In the genomic region with DNA sequence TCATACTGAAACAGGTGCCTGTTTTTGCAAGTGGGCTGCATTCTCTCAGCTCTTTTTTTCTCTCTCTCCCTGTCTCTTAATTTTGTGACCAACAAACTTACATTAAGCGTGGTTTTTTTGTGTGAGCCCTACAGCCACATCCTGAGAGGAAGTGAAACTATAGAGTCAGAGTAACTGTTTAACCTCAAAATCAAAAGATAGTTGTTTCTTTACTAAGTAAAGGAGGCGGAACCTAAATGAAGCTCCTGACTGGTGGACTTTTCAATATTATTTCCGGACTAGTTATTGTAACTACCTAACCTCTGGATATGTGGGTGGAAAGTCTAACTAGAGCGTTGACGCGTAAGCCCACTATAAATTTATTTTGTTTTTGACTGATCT, we compare ENCODE assay signal across 7 mouse cellular contexts. TPM values are rescaled to one million over a fixed set of nuclear protein-coding genes. Genes with fewer than 3 reads are reported as not detected.
DNase-seq lines count a peak whose midpoint lies in the region; ATAC-seq and TF ChIP-seq lines count a peak whose summit lies in the region.

No protein-coding gene starts in this region.

- H3K27ac ChIP-seq in thymus, adult 2 months (ENCODE audit: control insufficient read depth, insufficient read depth, low read length), result peak overlapping the region; percentile 93; the same call in 1 of the 2 replicates

- no peaks in the 10 kb centered on the region for H3K9me3 ChIP-seq in megakaryocyte, embryonic 14.5 days

- TF ChIP-seq CTCF in thymus, adult 2 months (IDR thresholded peaks at IDR 0.05; ENCODE audit: borderline replicate concordance, control insufficient read depth, extremely low read depth, insufficient read depth, low read length, poor library complexity), result no peak

- no peak for TF ChIP-seq POLR2A in thymus, adult 2 months (IDR thresholded peaks at IDR 0.05; ENCODE audit: control insufficient read depth, extremely low read depth, insufficient read depth, low read length, poor library complexity)

- 2% methylated on average over 6 of the region's 6 CpGs for WGBS in thymus, adult 2 months

- H3K4me3 ChIP-seq in thymus, adult 2 months (ENCODE audit: control insufficient read depth, insufficient read depth, low read length), result no peak overlapping the region
- H3K4me3 ChIP-seq in megakaryocyte, embryonic 14.5 days (replicated peaks), result peak overlapping the region; percentile 98

- peaks cover 6% of the 10 kb centered on the region; the same call in 1 of the 2 replicates for H3K4me1 ChIP-seq in thymus, adult 2 months (replicated peaks; ENCODE audit: control insufficient read depth, insufficient read depth, low read length)
- H3K4me1 ChIP-seq in megakaryocyte, embryonic 14.5 days, result peaks cover 45% of the 10 kb centered on the region

- DNase-seq in thymus, adult 2 months, result no peak
- DNase-seq in thymus, postnatal 36 days, result no peak
- peak; percentile 46 for DNase-seq in thymus, postnatal 25 days
- DNase-seq in right cerebral cortex, postnatal 25 days, result no peak
- DNase-seq in gastrocnemius, postnatal 10 days, result no peak

- H3K36me3 ChIP-seq in thymus, adult 2 months (ENCODE audit: control insufficient read depth, insufficient read depth, low read length), result no peaks in the 10 kb centered on the region
- peaks cover 62% of the 10 kb centered on the region for H3K36me3 ChIP-seq in megakaryocyte, embryonic 14.5 days (replicated peaks; ENCODE audit: low read length)

- no peaks in the 10 kb centered on the region for H3K27me3 ChIP-seq in thymus, adult 2 months (ENCODE audit: control insufficient read depth, insufficient read depth, low read length)
- no peaks in the 10 kb centered on the region for H3K27me3 ChIP-seq in megakaryocyte, embryonic 14.5 days (replicated peaks)

- peak; percentile 57 for ATAC-seq in granulocyte monocyte progenitor cell, adult 5-6 weeks (replicated peaks; ENCODE audit: poor library complexity, severe bottlenecking)

RNA-seq across cellular contexts. Expression of a gene that starts 2.2 kb away (rescaled TPM):
- 151 and 202 TPM in 2 replicates for polyA plus RNA-seq in thymus, adult 2 months (2012; rRNA removed)
- total RNA-seq in granulocyte monocyte progenitor cell, adult 5-6 weeks (2014; fragmentation: Nextera tagmentation), result 8.4 and 15.0 TPM in 2 replicates
- 4.4 and 5.1 TPM in 2 replicates for total RNA-seq in granulocyte monocyte progenitor cell, adult 5-6 weeks (2017)
- polyA plus RNA-seq in megakaryocyte, embryonic 14.5 days (2012; ENCODE audit: insufficient read depth, low replicate concordance), result 9.2 and 16.7 TPM in 2 replicates
- total RNA-seq in gastrocnemius, postnatal 10 days (2021), result under 1 TPM; 0.28 to 0.70 TPM
